Mouse (Mus musculus) embryonic facial prominence, embryonic 10.5 days (tissue): ENCODE results near the gene Fat2. TPM values are rescaled to one million over a fixed set of nuclear protein-coding genes. Genes with fewer than 3 reads are reported as not detected.

ENCODE experiments used
- DNase-seq: peaks from one replicate; pipeline ENCODE4 v3.0.0-alpha.2; 2017; ENCODE audit warnings: low spot score
- H3K27ac ChIP-seq: fragments of 300-500 bp; sonication (generic); replicated peaks from 2 replicates; pipeline ENCODE4 v1.5.1; 2016; ENCODE audit warnings: mild to moderate bottlenecking
- H3K27me3 ChIP-seq: fragments of 300-500 bp; sonication (generic); replicated peaks from 2 replicates; pipeline ENCODE4 v1.6.1; 2016; ENCODE audit warnings: low read depth, mild to moderate bottlenecking; ENCODE audit not compliant: poor library complexity, severe bottlenecking
- H3K36me3 ChIP-seq: fragments of 300-500 bp; sonication (generic); replicated peaks from 2 replicates; pipeline ENCODE4 v1.6.1; 2016; ENCODE audit warnings: mild to moderate bottlenecking, moderate library complexity
- H3K4me1 ChIP-seq: fragments of 300-500 bp; sonication (generic); 2 replicates; pipeline ENCODE4 v1.6.1; 2016
- H3K4me3 ChIP-seq: fragments of 300-500 bp; sonication (generic); 2 replicates; pipeline ENCODE4 v1.5.1; 2016; ENCODE audit warnings: mild to moderate bottlenecking, moderate library complexity
- H3K9me3 ChIP-seq: fragments of 300-500 bp; sonication (generic); 2 replicates; pipeline ENCODE4 v1.6.1; 2016; ENCODE audit warnings: mild to moderate bottlenecking
- WGBS: fragments of 180-500 bp; shearing (Covaris S2); methylation state at CpG from one replicate; pipeline ENCODE4 v1.1.7; 2016; 5-methylcytosine and 5-hydroxymethylcytosine counted together
- polyA plus RNA-seq: library from polyadenylated mRNA; unstranded; fragments of >200 nt; fragmentation: Nextera tagmentation; extraction: Ambion mirVana; gene quantifications from 2 replicates; pipeline ENCODE4 v1.2.1, GENCODE M21; 2016

The Fat2 gene
- polyA plus RNA-seq, 1 experiment from 2014 or later = 0.12 TPM

GRCm38 (mm10) chr11:55218473-55218872 lies 117.9 kb downstream of the Fat2 start:
- Histone ChIP-seq H3K9me3 (no peaks in the 10 kb centered on the region), H3K4me1 (no peaks in the 10 kb centered on the region), H3K36me3 (peaks cover 41% of the 10 kb centered on the region), H3K27ac (no peak overlapping the region), H3K27me3 (no peaks in the 10 kb centered on the region), H3K4me3 (no peak overlapping the region)
- 84% methylated on average over 3 of the region's 3 CpGs for WGBS
- DNase-seq = no peak

GRCm38 (mm10) chr11:55217880-55218279 lies 118.5 kb downstream of the Fat2 start:
- H3K9me3 ChIP-seq = no peaks in the 10 kb centered on the region
- no peak for DNase-seq
- H3K27me3 ChIP-seq = no peaks in the 10 kb centered on the region
- H3K36me3 ChIP-seq = peaks cover 39% of the 10 kb centered on the region
- no peak overlapping the region for H3K4me3 ChIP-seq
- H3K4me1 ChIP-seq = no peaks in the 10 kb centered on the region
- no peak overlapping the region for H3K27ac ChIP-seq
- WGBS = 97% methylated on average over 7 of the region's 7 CpGs

- WGBS = 84% methylated on average over 4 of the region's 4 CpGs
- Histone ChIP-seq H3K4me3 (no peak overlapping the region), H3K36me3 (peaks cover 37% of the 10 kb centered on the region), H3K9me3 (no peaks in the 10 kb centered on the region), H3K27ac (no peak overlapping the region), H3K27me3 (no peaks in the 10 kb centered on the region), H3K4me1 (no peaks in the 10 kb centered on the region)
- no peak for DNase-seq
These were observed 118.9 kb downstream of the Fat2 start for GRCm38 (mm10) chr11:55217418-55217817.

GRCm38 (mm10) chr11:55216830-55217229 lies 119.5 kb downstream of the Fat2 start:
- Histone ChIP-seq H3K27me3 (no peaks in the 10 kb centered on the region), H3K4me1 (no peaks in the 10 kb centered on the region; the same call in 1 of the 2 replicates), H3K4me3 (no peak overlapping the region), H3K27ac (no peak overlapping the region), H3K9me3 (no peaks in the 10 kb centered on the region), H3K36me3 (peaks cover 31% of the 10 kb centered on the region)
- DNase-seq = no peak
- WGBS = 90% methylated on average over 13 of the region's 13 CpGs

DNA sequence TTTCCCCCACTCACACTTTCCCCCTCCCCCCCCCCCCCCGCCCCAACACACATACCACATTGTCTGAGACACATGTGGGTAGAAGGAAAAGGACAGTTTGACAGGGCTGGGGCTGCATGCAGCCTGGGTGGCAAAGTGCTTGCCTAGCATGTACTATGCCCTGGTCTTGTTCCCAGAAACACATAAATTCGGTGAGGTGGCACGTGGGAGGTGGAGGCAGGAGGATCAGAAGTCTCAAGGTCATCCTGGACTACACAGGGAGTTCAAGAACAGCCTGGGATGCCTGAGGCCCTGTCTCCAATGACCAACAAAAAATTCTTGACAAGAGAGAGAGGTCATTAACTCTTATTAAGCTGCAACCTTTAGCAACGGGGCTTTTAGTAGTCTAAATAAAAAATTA lies 120.3 kb downstream of the Fat2 start:
- H3K27me3 ChIP-seq = no peaks in the 10 kb centered on the region
- no peak overlapping the region for H3K27ac ChIP-seq
- peaks cover 25% of the 10 kb centered on the region for H3K36me3 ChIP-seq
- H3K4me3 ChIP-seq = no peak overlapping the region
- H3K9me3 ChIP-seq = no peaks in the 10 kb centered on the region
- no peak for DNase-seq
- WGBS = 66% methylated on average over 4 of the region's 4 CpGs
- peaks cover 4% of the 10 kb centered on the region for H3K4me1 ChIP-seq

GRCm38 (mm10) chr11:55214978-55215377 lies 121.4 kb downstream of the Fat2 start:
- H3K4me1 ChIP-seq = peaks cover 15% of the 10 kb centered on the region
- peaks cover 16% of the 10 kb centered on the region for H3K36me3 ChIP-seq
- DNase-seq = no peak
- WGBS = 90% methylated on average over 3 of the region's 3 CpGs
- H3K27me3 ChIP-seq = no peaks in the 10 kb centered on the region
- H3K4me3 ChIP-seq = no peak overlapping the region
- H3K9me3 ChIP-seq = no peaks in the 10 kb centered on the region
- H3K27ac ChIP-seq = no peak overlapping the region

DNA sequence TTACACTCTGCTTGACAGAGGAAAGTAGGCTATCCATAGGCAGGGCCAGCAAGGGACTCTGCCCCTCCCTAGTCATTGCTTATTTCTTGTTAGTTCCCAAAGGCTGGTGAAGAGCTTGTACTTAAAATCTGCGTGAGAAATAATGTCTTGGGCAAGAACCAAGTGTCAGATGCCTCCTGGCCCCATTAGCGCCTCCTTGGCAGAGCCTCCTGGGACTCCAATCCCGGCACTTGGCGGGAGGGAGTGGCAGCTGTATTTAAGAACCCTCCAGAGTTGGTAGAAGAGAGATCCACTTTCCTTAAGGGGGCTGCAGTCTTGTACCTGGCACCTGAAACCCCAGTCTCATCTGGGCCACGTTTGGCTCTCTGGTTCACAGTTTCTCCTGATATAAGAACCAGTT lies 122.2 kb downstream of the Fat2 start:
- H3K9me3 ChIP-seq = no peaks in the 10 kb centered on the region
- H3K4me3 ChIP-seq = no peak overlapping the region
- DNase-seq = no peak
- H3K27me3 ChIP-seq = no peaks in the 10 kb centered on the region
- WGBS = 82% methylated on average over 5 of the region's 5 CpGs
- no peak overlapping the region for H3K27ac ChIP-seq
- H3K4me1 ChIP-seq = peaks cover 23% of the 10 kb centered on the region
- peaks cover 8% of the 10 kb centered on the region for H3K36me3 ChIP-seq

DNA sequence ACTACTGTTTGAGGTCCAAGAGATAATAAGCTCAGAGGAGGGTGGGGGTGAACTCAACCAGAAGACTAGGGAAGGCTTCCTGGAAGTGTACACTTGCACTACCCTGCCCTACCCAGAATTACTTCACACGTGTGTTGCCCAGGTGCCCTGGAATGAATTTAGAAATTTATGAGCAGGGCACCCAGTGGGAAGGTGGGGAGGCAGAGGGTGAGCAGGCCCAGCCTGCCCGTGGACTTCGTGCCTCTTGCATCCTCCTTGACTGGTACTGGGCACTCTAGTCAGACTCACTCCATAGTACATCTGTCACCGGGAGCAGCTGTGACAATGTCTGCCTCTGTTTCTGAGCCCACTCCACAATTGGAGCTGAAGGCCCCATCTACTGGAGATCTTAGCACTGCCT lies 122.8 kb downstream of the Fat2 start:
- Histone ChIP-seq H3K36me3 (peaks cover 3% of the 10 kb centered on the region; the same call in 1 of the 2 replicates), H3K9me3 (no peaks in the 10 kb centered on the region), H3K27me3 (no peaks in the 10 kb centered on the region), H3K27ac (no peak overlapping the region), H3K4me1 (peaks cover 30% of the 10 kb centered on the region), H3K4me3 (no peak overlapping the region)
- no peak for DNase-seq
- WGBS = 94% methylated on average over 4 of the region's 4 CpGs

DNA sequence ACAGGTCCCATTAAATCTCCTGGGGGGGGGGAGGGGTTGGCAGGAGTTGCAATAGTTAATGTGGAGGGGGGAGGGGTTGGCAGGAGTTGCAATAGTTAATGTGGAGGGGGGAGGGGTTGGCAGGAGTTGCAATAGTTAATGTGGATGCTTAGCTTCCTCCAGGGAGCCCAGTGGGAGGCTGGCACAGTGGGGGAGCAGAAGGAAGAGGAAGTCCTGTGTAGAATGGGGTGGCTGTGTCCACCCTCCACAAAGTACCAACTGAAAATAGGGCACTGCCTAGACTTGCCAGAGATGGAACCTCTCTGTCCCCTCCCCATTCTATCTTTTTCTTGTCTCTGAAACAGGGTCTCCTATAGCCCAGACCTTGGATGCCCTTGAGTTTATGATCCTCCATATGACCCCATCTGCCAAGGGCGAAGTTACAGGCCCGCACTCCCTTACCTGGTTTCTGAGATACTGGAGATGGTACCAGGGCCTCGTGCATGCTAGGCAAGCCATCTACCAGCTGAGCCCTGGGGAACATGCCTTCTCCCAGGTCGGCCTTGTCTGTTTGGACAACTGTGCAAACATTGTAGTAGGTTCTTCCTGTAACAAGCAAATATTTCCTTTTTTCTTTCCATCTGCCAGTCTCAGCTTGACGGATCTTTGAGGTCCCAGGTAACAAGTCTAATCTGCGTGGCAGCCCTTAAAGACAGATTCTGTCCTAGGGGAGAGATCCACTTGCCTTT lies 126.6 kb downstream of the Fat2 start:
- H3K36me3 ChIP-seq = peaks cover 3% of the 10 kb centered on the region; the same call in 1 of the 2 replicates
- 74% methylated on average over 6 of the region's 6 CpGs for WGBS
- 0 out of 2 replicates have a peak, but pooled peaks cover 10% of the 10 kb centered on the region for H3K27me3 ChIP-seq
- peaks cover 39% of the 10 kb centered on the region for H3K4me1 ChIP-seq
- no peak overlapping the region for H3K27ac ChIP-seq
- no peak overlapping the region for H3K4me3 ChIP-seq
- no peaks in the 10 kb centered on the region for H3K9me3 ChIP-seq
- no peak for DNase-seq

GRCm38 (mm10) chr11:55209032-55209431 lies 127.3 kb downstream of the Fat2 start:
- Histone ChIP-seq H3K4me3 (no peak overlapping the region), H3K36me3 (no peaks in the 10 kb centered on the region; the same call in 1 of the 2 replicates), H3K27me3 (0 out of 2 replicates have a peak, but pooled peaks cover 10% of the 10 kb centered on the region), H3K4me1 (peaks cover 45% of the 10 kb centered on the region), H3K9me3 (no peaks in the 10 kb centered on the region), H3K27ac (no peak overlapping the region)
- WGBS = 82% methylated on average over 2 of the region's 2 CpGs
- DNase-seq = no peak

DNA sequence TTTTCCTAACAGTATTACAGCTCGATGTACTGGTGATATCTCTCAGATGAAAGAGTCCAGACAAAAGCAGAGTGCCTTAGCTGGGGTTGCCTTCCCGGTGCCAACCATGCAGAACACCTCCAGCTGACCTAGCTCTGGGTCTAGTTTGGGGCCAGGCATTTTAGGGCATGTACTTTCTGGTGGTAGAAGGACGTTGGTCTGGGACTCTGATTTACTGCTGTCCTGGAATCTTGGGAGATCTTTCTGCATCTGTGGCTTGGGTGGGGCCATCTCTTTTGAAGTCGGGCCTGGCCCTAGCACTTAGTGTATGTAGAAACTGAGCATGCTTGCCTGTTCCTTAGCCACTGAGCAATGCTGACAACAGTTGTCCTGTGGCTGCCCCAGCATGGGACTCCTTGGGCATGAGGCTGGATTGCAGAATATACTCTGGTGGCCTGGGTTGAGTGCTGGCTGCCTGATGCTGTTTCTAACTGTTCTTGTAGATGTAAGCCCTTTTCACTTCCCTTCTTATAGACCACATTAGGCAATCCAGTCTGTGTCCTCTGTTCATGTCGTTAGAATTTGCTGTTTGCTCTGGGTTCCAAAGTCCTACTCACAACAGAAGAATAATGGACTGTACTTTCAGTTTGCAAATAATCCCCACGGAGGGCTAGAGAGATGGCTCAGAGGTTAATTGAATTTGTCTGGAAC lies 128.2 kb downstream of the Fat2 start:
- H3K27ac ChIP-seq = no peak overlapping the region; the same call in 1 of the 2 replicates
- DNase-seq = no peak
- H3K9me3 ChIP-seq = no peaks in the 10 kb centered on the region
- no peaks in the 10 kb centered on the region; the same call in 1 of the 2 replicates for H3K36me3 ChIP-seq
- H3K27me3 ChIP-seq = 0 out of 2 replicates have a peak, but pooled peaks cover 10% of the 10 kb centered on the region
- H3K4me1 ChIP-seq = peaks cover 45% of the 10 kb centered on the region
- no peak overlapping the region for H3K4me3 ChIP-seq
- 69% methylated on average over 6 of the region's 6 CpGs for WGBS

DNA sequence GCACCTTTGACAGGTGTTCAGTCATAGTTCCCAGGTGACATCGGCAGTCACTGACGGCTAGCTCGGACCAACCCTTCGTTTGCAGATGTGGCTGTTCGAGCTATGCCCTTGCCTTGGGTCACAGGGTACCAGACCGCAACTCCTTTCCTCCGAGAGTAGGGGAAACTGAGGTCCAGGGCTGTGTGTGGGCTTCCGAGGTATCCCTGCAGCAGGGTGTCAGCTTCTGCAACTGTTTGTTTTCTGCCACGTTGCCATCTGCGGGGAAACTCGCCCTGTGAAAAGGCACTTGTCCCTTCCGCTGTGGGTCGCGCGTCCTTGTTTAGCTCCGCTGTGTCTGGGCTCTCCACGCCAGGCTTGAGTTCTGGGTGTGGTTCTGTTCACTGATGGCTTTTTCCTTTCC lies 131.8 kb downstream of the Fat2 start:
- no peak for DNase-seq
- no peaks in the 10 kb centered on the region for H3K36me3 ChIP-seq
- peak overlapping the region; percentile 86 for H3K4me3 ChIP-seq
- H3K9me3 ChIP-seq = no peaks in the 10 kb centered on the region
- 0 out of 2 replicates have a peak, but pooled peaks cover 10% of the 10 kb centered on the region for H3K27me3 ChIP-seq
- WGBS = 13% methylated on average over 17 of the region's 17 CpGs
- peaks cover 26% of the 10 kb centered on the region for H3K4me1 ChIP-seq
- peak overlapping the region; percentile 85 for H3K27ac ChIP-seq

- no peaks in the 10 kb centered on the region for H3K9me3 ChIP-seq
- H3K27ac ChIP-seq = peak within 1 kb of the TSS; percentile 85
- peak; percentile 97 for DNase-seq
- H3K4me1 ChIP-seq = peaks cover 22% of the 10 kb centered on the region
- peak within 1 kb of the TSS; percentile 86 for H3K4me3 ChIP-seq
- WGBS = under 1% methylated on average over 31 of the region's 31 CpGs
- no peaks in the 10 kb centered on the region for H3K36me3 ChIP-seq
- H3K27me3 ChIP-seq = 0 out of 2 replicates have a peak, but pooled peaks cover 10% of the 10 kb centered on the region
These were observed 132.2 kb downstream of the Fat2 start, which contains the start of gene Slc36a1 for GRCm38 (mm10) chr11:55204159-55204596. Gene Slc36a1, plus strand, starts transcription at chr11:55204350.
